Mouse (Mus musculus): ENCODE measurements around the gene Lyst. TPM values are rescaled to one million over a fixed set of nuclear protein-coding genes. Genes with fewer than 3 reads are reported as not detected.

Lyst gene
- polyA plus RNA-seq, 1 experiment, result 2.4 TPM

GRCm38 (mm10) chr13:13564116-13564515, 26.1 kb upstream of the Lyst start:
- no peak overlapping the region for H3K4me3 ChIP-seq (ENCODE audit: insufficient read depth, low read depth, low read length)
- TF ChIP-seq POLR2A (IDR thresholded peaks at IDR 0.05; ENCODE audit: low read depth, low read length), result no peak
- TF ChIP-seq CTCF (conservative IDR thresholded peaks at IDR 0.05; ENCODE audit: insufficient read depth, insufficient read length, low read depth, low read length), result no peak
- DNase-seq, result no peak
- no peaks in the 10 kb centered on the region for H3K4me1 ChIP-seq (ENCODE audit: control insufficient read depth, insufficient read depth, low read length)
- H3K36me3 ChIP-seq (ENCODE audit: control insufficient read depth, insufficient read depth, low read length), result no peaks in the 10 kb centered on the region
- no peaks in the 10 kb centered on the region for H3K27me3 ChIP-seq (replicated peaks; ENCODE audit: control insufficient read depth, insufficient read depth, low read length)
- 51% methylated on average over 2 of the region's 2 CpGs for WGBS
- no peak overlapping the region for H3K27ac ChIP-seq (ENCODE audit: insufficient read depth, low read depth, low read length)

- WGBS, result 45% methylated on average over 4 of the region's 4 CpGs
- no peak for DNase-seq
- no peaks in the 10 kb centered on the region for H3K27me3 ChIP-seq (replicated peaks; ENCODE audit: control insufficient read depth, insufficient read depth, low read length)
- H3K36me3 ChIP-seq (ENCODE audit: control insufficient read depth, insufficient read depth, low read length), result no peaks in the 10 kb centered on the region
- TF ChIP-seq POLR2A (IDR thresholded peaks at IDR 0.05; ENCODE audit: low read depth, low read length), result no peak
- no peak for TF ChIP-seq CTCF (conservative IDR thresholded peaks at IDR 0.05; ENCODE audit: insufficient read depth, insufficient read length, low read depth, low read length)
- no peaks in the 10 kb centered on the region for H3K4me1 ChIP-seq (ENCODE audit: control insufficient read depth, insufficient read depth, low read length)
- H3K27ac ChIP-seq (ENCODE audit: insufficient read depth, low read depth, low read length), result no peak overlapping the region
- no peak overlapping the region for H3K4me3 ChIP-seq (ENCODE audit: insufficient read depth, low read depth, low read length)
Measured at GRCm38 (mm10) chr13:13564541-13564940, 25.7 kb upstream of the Lyst start.

- no peaks in the 10 kb centered on the region for H3K27me3 ChIP-seq (replicated peaks; ENCODE audit: control insufficient read depth, insufficient read depth, low read length)
- 94% methylated on average over 6 of the region's 6 CpGs for WGBS
- TF ChIP-seq POLR2A (IDR thresholded peaks at IDR 0.05; ENCODE audit: low read depth, low read length), result no peak
- no peak for TF ChIP-seq CTCF (conservative IDR thresholded peaks at IDR 0.05; ENCODE audit: insufficient read depth, insufficient read length, low read depth, low read length)
Measured at GRCm38 (mm10) chr13:13567640-13568039, 22.6 kb upstream of the Lyst start.

GRCm38 (mm10) chr13:13568824-13569223, 21.4 kb upstream of the Lyst start:
- DNase-seq, result no peak
- Histone ChIP-seq H3K4me3 (ENCODE audit: insufficient read depth, low read depth, low read length) (no peak overlapping the region), H3K27me3 (replicated peaks; ENCODE audit: control insufficient read depth, insufficient read depth, low read length) (no peaks in the 10 kb centered on the region), H3K27ac (ENCODE audit: insufficient read depth, low read depth, low read length) (no peak overlapping the region), H3K36me3 (ENCODE audit: control insufficient read depth, insufficient read depth, low read length) (no peaks in the 10 kb centered on the region), H3K4me1 (ENCODE audit: control insufficient read depth, insufficient read depth, low read length) (no peaks in the 10 kb centered on the region)
- 92% methylated on average over 1 of the region's 1 CpGs for WGBS
- no peak for TF ChIP-seq CTCF (conservative IDR thresholded peaks at IDR 0.05; ENCODE audit: insufficient read depth, insufficient read length, low read depth, low read length)
- no peak for TF ChIP-seq POLR2A (IDR thresholded peaks at IDR 0.05; ENCODE audit: low read depth, low read length)

More at GRCm38 (mm10) chr13:13567640-13568039, 22.6 kb upstream of the Lyst start:
- no peaks in the 10 kb centered on the region for H3K36me3 ChIP-seq (ENCODE audit: control insufficient read depth, insufficient read depth, low read length)
- H3K4me1 ChIP-seq (ENCODE audit: control insufficient read depth, insufficient read depth, low read length), result no peaks in the 10 kb centered on the region
- no peak for DNase-seq
- H3K27ac ChIP-seq (ENCODE audit: insufficient read depth, low read depth, low read length), result no peak overlapping the region
- H3K4me3 ChIP-seq (ENCODE audit: insufficient read depth, low read depth, low read length), result no peak overlapping the region

- Histone ChIP-seq H3K27ac (ENCODE audit: insufficient read depth, low read depth, low read length) (no peak overlapping the region), H3K4me1 (ENCODE audit: control insufficient read depth, insufficient read depth, low read length) (no peaks in the 10 kb centered on the region), H3K4me3 (ENCODE audit: insufficient read depth, low read depth, low read length) (no peak overlapping the region), H3K36me3 (ENCODE audit: control insufficient read depth, insufficient read depth, low read length) (no peaks in the 10 kb centered on the region), H3K27me3 (replicated peaks; ENCODE audit: control insufficient read depth, insufficient read depth, low read length) (no peaks in the 10 kb centered on the region)
- peak; percentile 25 for DNase-seq
- TF ChIP-seq POLR2A (IDR thresholded peaks at IDR 0.05; ENCODE audit: low read depth, low read length) (no peak), CTCF (conservative IDR thresholded peaks at IDR 0.05; ENCODE audit: insufficient read depth, insufficient read length, low read depth, low read length) (no peak)
Measured at GRCm38 (mm10) chr13:13569603-13570002, 20.6 kb upstream of the Lyst start.

GRCm38 (mm10) chr13:13572060-13572835, 17.9 kb upstream of the Lyst start:
- DNase-seq, result no peak
- Histone ChIP-seq H3K36me3 (ENCODE audit: control insufficient read depth, insufficient read depth, low read length) (no peaks in the 10 kb centered on the region), H3K4me3 (ENCODE audit: insufficient read depth, low read depth, low read length) (no peak overlapping the region), H3K4me1 (ENCODE audit: control insufficient read depth, insufficient read depth, low read length) (no peaks in the 10 kb centered on the region), H3K27ac (ENCODE audit: insufficient read depth, low read depth, low read length) (no peak overlapping the region), H3K27me3 (replicated peaks; ENCODE audit: control insufficient read depth, insufficient read depth, low read length) (no peaks in the 10 kb centered on the region)
- WGBS, result 85% methylated on average over 10 of the region's 10 CpGs
- TF ChIP-seq POLR2A (IDR thresholded peaks at IDR 0.05; ENCODE audit: low read depth, low read length), result no peak
- TF ChIP-seq CTCF (conservative IDR thresholded peaks at IDR 0.05; ENCODE audit: insufficient read depth, insufficient read length, low read depth, low read length), result no peak

- Histone ChIP-seq H3K27me3 (replicated peaks; ENCODE audit: control insufficient read depth, insufficient read depth, low read length) (no peaks in the 10 kb centered on the region), H3K36me3 (ENCODE audit: control insufficient read depth, insufficient read depth, low read length) (no peaks in the 10 kb centered on the region), H3K4me1 (ENCODE audit: control insufficient read depth, insufficient read depth, low read length) (no peaks in the 10 kb centered on the region), H3K4me3 (ENCODE audit: insufficient read depth, low read depth, low read length) (no peak overlapping the region), H3K27ac (ENCODE audit: insufficient read depth, low read depth, low read length) (no peak overlapping the region)
- TF ChIP-seq CTCF (conservative IDR thresholded peaks at IDR 0.05; ENCODE audit: insufficient read depth, insufficient read length, low read depth, low read length), result no peak
- no peak for TF ChIP-seq POLR2A (IDR thresholded peaks at IDR 0.05; ENCODE audit: low read depth, low read length)
- 87% methylated on average over 2 of the region's 2 CpGs for WGBS
- no peak for DNase-seq
Measured at GRCm38 (mm10) chr13:13572941-13573340, 17.3 kb upstream of the Lyst start.

Data from kidney, adult 2 months (tissue).